7 mouse cellular contexts compared by ENCODE assay signal in genomic region chr15:31453098-31453916, GRCm38 (mm10). TPM values are rescaled to one million over a fixed set of nuclear protein-coding genes. Genes with fewer than 3 reads are reported as not detected.
DNase-seq lines count a peak whose midpoint lies in the region; ATAC-seq lines count a peak whose summit lies in the region.

Ropn1l (minus strand) TSS chr15:31453737.

- H3K4me2 ChIP-seq in limb, embryonic 11.5 days (ENCODE audit: low read depth, severe bottlenecking), result peak within 1 kb of the TSS; percentile 62
- H3K4me2 ChIP-seq in midbrain, embryonic 14.5 days (ENCODE audit: low read length), result peak within 1 kb of the TSS; percentile 75

- peaks cover 21% of the 10 kb centered on the region for H3K4me1 ChIP-seq in embryonic facial prominence, embryonic 10.5 days
- H3K4me1 ChIP-seq in limb, embryonic 11.5 days (ENCODE audit: control insufficient read depth, insufficient read depth, low read length), result peaks cover 3% of the 10 kb centered on the region; the same call in 1 of the 2 replicates
- H3K4me1 ChIP-seq in midbrain, embryonic 14.5 days (ENCODE audit: control insufficient read depth, insufficient read depth, low read length), result 0 out of 2 replicates have a peak, but pooled peaks cover 2% of the 10 kb centered on the region

- peak within 1 kb of the TSS; percentile 71 for H3K4me3 ChIP-seq in embryonic facial prominence, embryonic 10.5 days
- H3K4me3 ChIP-seq in limb, embryonic 11.5 days (ENCODE audit: low read depth, low read length), result peak within 1 kb of the TSS; percentile 55
- H3K4me3 ChIP-seq in midbrain, embryonic 14.5 days (replicated peaks; ENCODE audit: low read depth, low read length), result peak within 1 kb of the TSS; percentile 62

- WGBS in embryonic facial prominence, embryonic 10.5 days, result under 1% methylated on average over 57 of the region's 57 CpGs
- WGBS in limb, embryonic 11.5 days, result under 1% methylated on average over 57 of the region's 57 CpGs
- WGBS in midbrain, embryonic 14.5 days, result under 1% methylated on average over 56 of the region's 57 CpGs

- H3K9ac ChIP-seq in limb, embryonic 11.5 days (ENCODE audit: low read length), result peak within 1 kb of the TSS; percentile 63
- peak within 1 kb of the TSS; percentile 72 for H3K9ac ChIP-seq in midbrain, embryonic 14.5 days (replicated peaks; ENCODE audit: low read length)

- DNase-seq in adrenal gland, postnatal 10 days, result peak; percentile 97
- peak; percentile 96 for DNase-seq in embryonic facial prominence, embryonic 10.5 days (ENCODE audit: low spot score)
- DNase-seq in heart, adult 11 months, result peak; percentile 99
- peak; percentile 93 for DNase-seq in kidney, adult 18-20 months
- DNase-seq in limb, embryonic 11.5 days (ENCODE audit: low spot score), result peak; percentile 95
- DNase-seq in midbrain, embryonic 14.5 days, result peak; percentile 95
- peak; percentile 75 to 76 for DNase-seq in spleen, adult 18-20 months

- H3K27ac ChIP-seq in embryonic facial prominence, embryonic 10.5 days (replicated peaks), result peak within 1 kb of the TSS; percentile 89
- H3K27ac ChIP-seq in limb, embryonic 11.5 days (replicated peaks; ENCODE audit: low read depth, low read length), result peak within 1 kb of the TSS; percentile 65
- H3K27ac ChIP-seq in midbrain, embryonic 14.5 days (replicated peaks; ENCODE audit: low read depth, low read length), result peak within 1 kb of the TSS; percentile 78

- peaks cover 23% of the 10 kb centered on the region for H3K36me3 ChIP-seq in embryonic facial prominence, embryonic 10.5 days (replicated peaks)
- H3K36me3 ChIP-seq in limb, embryonic 11.5 days (ENCODE audit: control insufficient read depth, insufficient read depth, low read length), result 0 out of 2 replicates have a peak, but pooled peaks cover 2% of the 10 kb centered on the region
- H3K36me3 ChIP-seq in midbrain, embryonic 14.5 days (ENCODE audit: control insufficient read depth, insufficient read depth, low read length), result peaks cover 14% of the 10 kb centered on the region

- H3K9me3 ChIP-seq in embryonic facial prominence, embryonic 10.5 days, result no peaks in the 10 kb centered on the region
- no peaks in the 10 kb centered on the region for H3K9me3 ChIP-seq in limb, embryonic 11.5 days (ENCODE audit: control insufficient read depth, low read length)
- no peaks in the 10 kb centered on the region for H3K9me3 ChIP-seq in midbrain, embryonic 14.5 days (ENCODE audit: control insufficient read depth, low read length)

- peak; percentile 94 for ATAC-seq in limb, embryonic 11.5 days (ENCODE audit: insufficient number of reproducible peaks, low FRiP score, low TSS enrichment, low read depth)
- peak; percentile 91 for ATAC-seq in midbrain, embryonic 14.5 days (ENCODE audit: low FRiP score, low TSS enrichment)

- H3K27me3 ChIP-seq in embryonic facial prominence, embryonic 10.5 days (replicated peaks; ENCODE audit: low read depth, poor library complexity, severe bottlenecking), result no peaks in the 10 kb centered on the region
- H3K27me3 ChIP-seq in limb, embryonic 11.5 days (ENCODE audit: control insufficient read depth, insufficient read depth, low read length), result no peaks in the 10 kb centered on the region
- H3K27me3 ChIP-seq in midbrain, embryonic 14.5 days (ENCODE audit: control insufficient read depth, insufficient read depth, low read length), result no peaks in the 10 kb centered on the region

RNA-seq across cellular contexts. Expression of gene Ropn1l, which starts in this region (rescaled TPM):
- total RNA-seq in adrenal gland, postnatal 10 days (2021), result 1 to 10 TPM; 2.6 to 3.5 TPM
- polyA plus RNA-seq in embryonic facial prominence, embryonic 10.5 days (2016; fragmentation: Nextera tagmentation; extraction: Ambion mirVana), result 3.8 and 4.2 TPM in 2 replicates
- 3.3 and 3.5 TPM in 2 replicates for polyA plus RNA-seq in limb, embryonic 11.5 days (2014; fragmentation: Nextera tagmentation; extraction: Ambion mirVana)
- polyA plus RNA-seq in midbrain, embryonic 14.5 days (2014; fragmentation: Nextera tagmentation; extraction: Ambion mirVana), result 1.4 and 1.8 TPM in 2 replicates

Comparison
In these comparisons a context has a peak if more than half of its experiments do, and no peak if none do; other contexts are left out.
1. Peak in every context shown above with its lines: DNase-seq, ATAC-seq, H3K4me3 ChIP-seq and H3K27ac ChIP-seq.